ENCODE assay signal across 8 mouse cellular contexts in the genomic region with DNA sequence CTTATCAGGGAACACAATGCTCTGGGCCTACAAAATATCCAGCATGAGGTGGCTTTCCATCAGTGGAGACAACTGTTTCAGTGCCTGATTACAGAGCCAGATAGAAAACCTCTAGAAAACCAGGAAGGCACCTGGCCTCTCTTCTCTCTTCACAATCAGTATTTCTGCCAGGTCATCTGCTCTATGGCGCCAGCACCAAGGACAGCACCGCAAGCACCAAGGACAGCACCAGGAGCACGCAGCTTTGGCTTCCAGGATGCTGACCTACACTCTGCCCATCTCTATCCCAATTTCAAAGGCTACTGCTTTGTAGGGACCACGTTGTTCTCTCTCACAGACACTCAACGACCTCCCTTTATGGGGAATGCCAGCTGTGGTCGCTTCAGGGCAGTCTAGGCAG. TPM values are rescaled to one million over a fixed set of nuclear protein-coding genes. Genes with fewer than 3 reads are reported as not detected.
DNase-seq lines count a peak whose midpoint lies in the region; ATAC-seq and TF ChIP-seq lines count a peak whose summit lies in the region.
"Had no signal": no experiment of that assay in that cellular context is flagged by ENCODE, and none has a peak within 500 bp of the region (broad histone marks: within the 10 kb centered on the region; RNA-seq: fewer than 3 reads in every experiment).

No protein-coding gene starts in this region.

- TF ChIP-seq CTCF in bone marrow, adult 2 months (IDR thresholded peaks at IDR 0.05; ENCODE audit: control insufficient read depth, insufficient read depth, low read length), result peak; percentile 12; the same call in 1 of the 2 replicates

- no peak for TF ChIP-seq POLR2A in bone marrow, adult 2 months (IDR thresholded peaks at IDR 0.05; ENCODE audit: borderline replicate concordance, control insufficient read depth, low read depth, low read length)

- H3K4me3 ChIP-seq in bone marrow, adult 2 months (replicated peaks; ENCODE audit: control insufficient read depth, low read depth, low read length), result no peak overlapping the region
- H3K4me3 ChIP-seq: neural tube, embryonic 13.5 days had no signal

- H3K27ac ChIP-seq in bone marrow, adult 2 months (ENCODE audit: control insufficient read depth, insufficient read depth, low read depth, low read length, poor library complexity), result no peak overlapping the region
- H3K27ac ChIP-seq: neural tube, embryonic 13.5 days had no signal

- WGBS in bone marrow, adult 2 months, result 8% methylated on average over 6 of the region's 6 CpGs

- peak; percentile 8 to 54 for DNase-seq in urinary bladder, adult 18-20 months (ENCODE audit: low spot score in 2 of 2)
- DNase-seq in urinary bladder, postnatal 10 days (ENCODE audit: low spot score), result no peak
- peak; percentile 28 for DNase-seq in hindlimb bud, embryonic 11.5 days (ENCODE audit: extremely low spot score, low read depth, low spot score)
- peak; percentile 59 for DNase-seq in ovary, postnatal 14 days (ENCODE audit: low spot score)
- no peak for DNase-seq in left cerebral cortex, postnatal 4 days

- ATAC-seq in erythroblast, adult 5-6 weeks (replicated peaks; ENCODE audit: low FRiP score, poor library complexity, severe bottlenecking), result no peak

- intact Hi-C loops in left cerebral cortex, postnatal 4 days (cut with DNase I), result no loop called here

- no peaks in the 10 kb centered on the region; the same call in none of the 2 replicates for H3K4me1 ChIP-seq in bone marrow, adult 2 months (ENCODE audit: control insufficient read depth, insufficient read depth, low read length)
- H3K4me1 ChIP-seq: neural tube, embryonic 13.5 days had no signal

RNA-seq across cellular contexts. Expression of a gene that starts 36.1 kb away (rescaled TPM):
- polyA plus RNA-seq in bone marrow, adult 2 months (2011; ENCODE audit: insufficient read depth, insufficient read length, low replicate concordance, missing spikeins), result 6.4 and 6.7 TPM in 2 replicates
- 1.2 and 2.3 TPM in 2 replicates for total RNA-seq in erythroblast, adult 5-6 weeks (2015; ENCODE audit: low replicate concordance)
- 0.34 and 0.98 TPM in 2 replicates for total RNA-seq in erythroblast, adult 5-6 weeks (2017; ENCODE audit: low replicate concordance)
- total RNA-seq in left cerebral cortex, postnatal 4 days (2021), result 10 to 100 TPM; 17.1 to 20.3 TPM

RNA-seq across cellular contexts. Expression of a gene that starts 56.6 kb away (rescaled TPM):
- 2.3 and 4.1 TPM in 2 replicates for polyA plus RNA-seq in bone marrow, adult 2 months (2011; ENCODE audit: insufficient read depth, insufficient read length, low replicate concordance, missing spikeins)
- total RNA-seq in erythroblast, adult 5-6 weeks (2015; ENCODE audit: low replicate concordance), result 3.1 and 6.5 TPM in 2 replicates
- 1.7 and 3.5 TPM in 2 replicates for total RNA-seq in erythroblast, adult 5-6 weeks (2017; ENCODE audit: low replicate concordance)
- 10 to 100 TPM; 47.6 to 47.7 TPM for total RNA-seq in left cerebral cortex, postnatal 4 days (2021)

RNA-seq across cellular contexts. Expression of a gene that starts 56.7 kb away (rescaled TPM):
- polyA plus RNA-seq in bone marrow, adult 2 months (2011; ENCODE audit: insufficient read depth, insufficient read length, low replicate concordance, missing spikeins), result 32.7 and 113 TPM in 2 replicates
- 305 and 430 TPM in 2 replicates for total RNA-seq in erythroblast, adult 5-6 weeks (2015; ENCODE audit: low replicate concordance)
- 287 and 320 TPM in 2 replicates for total RNA-seq in erythroblast, adult 5-6 weeks (2017; ENCODE audit: low replicate concordance)
- total RNA-seq in left cerebral cortex, postnatal 4 days (2021), result 100 to 1,000 TPM; 200 to 215 TPM

Comparison
In these comparisons a context has a peak if more than half of its experiments do, and no peak if none do; other contexts are left out.
1. DNase-seq: peak in urinary bladder, adult 18-20 months (2 of 2), hindlimb bud, embryonic 11.5 days (single experiment) and ovary, postnatal 14 days (single experiment); none in urinary bladder, postnatal 10 days (single experiment) and left cerebral cortex, postnatal 4 days (single experiment).
2. RNA of a gene that starts 36.1 kb away (total RNA-seq): 17.1 to 20.3 TPM in left cerebral cortex, postnatal 4 days; 0.34 to 2.3 TPM in erythroblast, adult 5-6 weeks; every median in the first group is over 4 times any median in the second.
3. RNA of a gene that starts 56.6 kb away (total RNA-seq): 47.6 to 47.7 TPM in left cerebral cortex, postnatal 4 days; 1.7 to 6.5 TPM in erythroblast, adult 5-6 weeks; every median in the first group is over 4 times any median in the second.